Mouse (Mus musculus): ENCODE results near the gene Epb41. TPM values are rescaled to one million over a fixed set of nuclear protein-coding genes. Genes with fewer than 3 reads are reported as not detected.

Epb41 gene
- polyA plus RNA-seq, 1 experiment from 2014 or later: 123 TPM

DNA sequence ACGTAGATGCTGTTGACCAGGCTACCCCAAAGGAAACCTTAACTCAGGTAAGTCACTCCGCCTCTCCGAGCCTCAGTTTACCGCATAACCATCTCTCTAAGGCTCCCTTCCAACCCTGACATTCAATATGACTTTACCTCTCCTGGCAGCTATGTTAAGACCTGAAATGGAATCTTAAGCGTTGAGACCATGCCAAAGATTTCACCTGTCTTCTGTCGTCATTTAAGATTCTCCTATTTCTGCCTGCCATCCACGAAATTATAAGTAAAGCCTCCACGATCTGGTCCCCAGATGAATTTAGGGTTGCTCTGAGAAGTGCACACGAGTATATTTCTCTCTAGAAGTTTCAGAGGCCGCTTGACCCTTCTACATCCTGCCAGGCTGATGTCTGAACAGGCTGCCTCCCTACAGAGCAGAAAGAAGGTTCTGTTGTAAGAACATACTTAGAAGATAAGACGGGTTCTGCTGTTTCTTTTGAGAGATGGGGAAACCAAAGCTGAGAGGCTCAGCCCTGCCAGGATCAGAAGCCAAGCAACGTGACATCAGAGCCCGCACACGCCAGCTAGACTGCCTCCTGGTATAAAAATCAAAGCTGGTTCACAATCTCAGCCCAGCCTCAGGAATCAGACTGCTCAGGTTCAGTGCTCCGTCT lies 25.4 kb downstream of the Epb41 start:
- peak overlapping the region; percentile 84 for H3K4me3 ChIP-seq
- H3K27me3 ChIP-seq (ENCODE audit: poor library complexity, severe bottlenecking): peaks cover 34% of the 10 kb centered on the region
- no peak for DNase-seq (ENCODE audit: extremely low spot score, low spot score)
- peak overlapping the region; percentile 99 for H3K27ac ChIP-seq
- no peaks in the 10 kb centered on the region for H3K36me3 ChIP-seq (replicated peaks)
- 8% methylated on average over 15 of the region's 15 CpGs for WGBS
- peaks cover 37% of the 10 kb centered on the region for H3K4me1 ChIP-seq
- H3K9me3 ChIP-seq: no peaks in the 10 kb centered on the region

DNA sequence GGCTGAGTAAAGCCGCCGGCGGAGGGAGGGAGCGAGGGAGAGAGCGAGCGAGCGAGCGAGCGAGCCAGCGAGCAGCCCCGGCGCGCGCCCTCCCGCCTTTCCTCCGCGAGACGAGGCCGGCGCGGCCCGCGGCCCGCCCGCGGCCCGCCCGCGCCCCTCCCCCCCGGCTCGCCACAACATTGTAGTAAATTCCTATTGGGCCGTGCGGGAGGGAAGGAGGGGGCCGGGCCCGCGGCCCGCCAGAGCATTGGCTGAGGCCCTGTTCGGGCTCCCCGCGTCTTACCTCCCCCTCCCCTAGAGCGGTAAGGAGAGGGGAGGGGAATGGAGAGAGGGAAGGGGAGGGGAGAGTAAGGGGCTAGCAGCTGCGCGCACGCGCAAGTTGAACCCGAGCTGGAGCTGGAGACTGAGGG lies 26.1 kb downstream of the Epb41 start:
- no peaks in the 10 kb centered on the region for H3K9me3 ChIP-seq
- peaks cover 40% of the 10 kb centered on the region for H3K4me1 ChIP-seq
- H3K27me3 ChIP-seq (ENCODE audit: poor library complexity, severe bottlenecking): peaks cover 34% of the 10 kb centered on the region
- H3K36me3 ChIP-seq (replicated peaks): no peaks in the 10 kb centered on the region
- peak overlapping the region; percentile 99 for H3K27ac ChIP-seq
- WGBS: under 1% methylated on average over 34 of the region's 46 CpGs
- peak; percentile 92 for DNase-seq (ENCODE audit: extremely low spot score, low spot score)
- H3K4me3 ChIP-seq: peak overlapping the region; percentile 84

DNA sequence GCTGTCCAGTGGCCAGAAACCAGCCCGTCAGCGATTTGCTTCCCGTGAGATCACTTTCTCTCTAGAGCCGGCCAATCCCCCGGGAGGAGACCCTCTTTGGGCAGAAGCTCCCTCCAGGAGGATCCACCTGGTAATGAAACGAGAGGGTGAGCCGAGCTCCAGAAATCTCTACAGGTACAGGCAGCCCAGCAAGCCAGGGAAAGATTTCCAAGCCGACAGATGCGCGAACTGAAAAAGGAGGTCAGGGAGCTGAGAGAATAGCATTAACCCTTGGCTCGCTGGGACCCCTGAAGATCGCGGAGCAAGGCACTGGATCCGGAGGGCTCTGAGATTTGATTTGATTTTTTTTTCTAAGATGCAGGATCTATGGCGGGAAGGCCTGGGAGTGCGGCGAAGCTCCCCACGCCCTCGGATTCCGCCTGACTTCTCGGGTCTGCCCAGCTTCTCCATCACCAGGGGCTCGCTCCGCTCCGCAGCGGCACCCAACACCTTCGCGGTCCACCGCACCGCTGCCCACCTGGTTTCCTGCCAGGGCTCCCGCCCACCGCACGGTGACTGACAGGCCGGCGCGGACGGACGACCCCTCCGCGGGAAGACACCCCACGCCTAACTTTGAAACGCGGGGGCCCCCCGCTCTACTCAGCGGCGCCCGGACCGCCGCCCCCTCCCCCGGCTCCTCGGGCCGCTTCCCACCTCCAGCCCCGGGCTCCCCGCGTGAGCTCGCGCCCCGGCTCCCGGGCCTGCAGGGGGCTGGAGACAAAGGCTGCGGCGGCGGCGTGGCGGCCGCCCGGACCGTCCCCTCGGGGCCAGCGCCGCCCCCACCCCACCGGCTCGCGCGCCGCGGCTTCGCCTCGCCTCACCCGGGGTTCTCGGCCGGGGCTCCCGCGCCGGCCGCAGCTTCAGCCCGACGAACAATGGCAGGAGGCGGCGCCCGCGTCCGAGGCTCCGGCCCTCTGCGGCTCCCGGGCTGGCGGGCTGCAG lies 26.8 kb downstream of the Epb41 start:
- Histone ChIP-seq H3K9me3 (no peaks in the 10 kb centered on the region), H3K27me3 (ENCODE audit: poor library complexity, severe bottlenecking) (peaks cover 34% of the 10 kb centered on the region), H3K4me1 (peaks cover 40% of the 10 kb centered on the region), H3K36me3 (replicated peaks) (no peaks in the 10 kb centered on the region), H3K27ac (peak overlapping the region; percentile 99), H3K4me3 (peak overlapping the region; percentile 84)
- peak; percentile 66 for DNase-seq (ENCODE audit: extremely low spot score, low spot score)
- under 1% methylated on average over 95 of the region's 95 CpGs for WGBS

DNA sequence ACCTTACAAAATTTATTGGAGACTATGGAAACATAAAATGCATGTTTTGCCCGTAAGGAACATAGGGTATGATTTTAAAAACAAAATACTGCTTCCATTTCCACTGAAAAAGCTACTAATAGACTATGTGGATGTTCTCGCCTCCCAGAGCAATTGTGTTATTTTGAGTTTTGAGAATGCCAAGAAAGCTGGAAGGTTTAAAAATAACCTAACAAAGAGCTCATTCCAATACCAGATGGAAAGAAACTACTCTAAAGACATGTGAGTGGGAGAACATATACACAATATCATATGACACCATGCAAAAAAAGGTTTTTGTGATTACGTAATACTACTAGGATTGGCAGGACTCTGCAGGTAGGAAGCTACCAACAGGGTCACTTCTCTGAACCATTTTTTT lies 31.4 kb downstream of the Epb41 start:
- Histone ChIP-seq H3K36me3 (replicated peaks) (peaks cover 9% of the 10 kb centered on the region; the same call in 1 of the 2 replicates), H3K9me3 (no peaks in the 10 kb centered on the region), H3K4me1 (peaks cover 48% of the 10 kb centered on the region), H3K27me3 (ENCODE audit: poor library complexity, severe bottlenecking) (no peaks in the 10 kb centered on the region), H3K27ac (no peak overlapping the region), H3K4me3 (no peak overlapping the region)
- DNase-seq (ENCODE audit: extremely low spot score, low spot score): no peak
- 93% methylated on average over 3 of the region's 3 CpGs for WGBS

DNA sequence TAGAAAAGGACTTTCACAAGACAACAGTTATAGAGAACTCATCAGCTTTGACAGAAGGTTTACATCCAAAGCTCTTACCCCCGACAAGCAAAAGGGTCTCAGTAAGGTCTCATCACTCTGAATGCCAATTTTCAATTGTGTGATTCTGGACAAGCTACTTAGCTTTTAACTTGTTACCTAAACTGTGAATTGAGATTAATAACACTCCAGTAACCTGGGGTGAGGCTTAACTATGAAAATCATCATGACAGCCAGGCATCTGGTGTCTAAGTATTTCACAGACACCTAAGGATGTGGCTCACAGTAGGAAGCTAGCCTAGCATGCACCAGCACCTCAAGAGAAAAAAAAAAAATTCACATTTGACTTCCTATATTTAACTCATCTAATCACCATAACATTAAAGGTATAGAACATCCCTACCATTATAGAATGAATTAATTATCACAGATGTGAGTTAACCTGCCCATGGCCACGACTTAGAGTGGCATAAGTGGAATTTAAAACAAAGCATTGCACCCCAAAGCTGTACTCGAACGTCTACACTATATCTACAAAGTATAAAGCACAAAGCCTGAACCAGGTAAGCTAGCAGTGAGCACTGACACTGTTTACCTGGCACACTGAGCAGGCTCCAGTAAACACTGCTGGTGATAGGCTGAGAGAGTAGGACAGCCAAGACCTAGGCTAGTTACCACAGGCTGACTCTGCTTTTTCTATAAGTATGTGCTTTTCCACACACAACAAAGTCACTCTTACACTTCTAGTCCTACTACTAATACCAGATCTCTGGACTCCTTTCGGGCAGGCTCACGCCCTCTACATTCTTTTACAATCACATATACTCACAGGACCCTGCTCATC lies 33.4 kb downstream of the Epb41 start:
- no peak for DNase-seq (ENCODE audit: extremely low spot score, low spot score)
- H3K4me3 ChIP-seq: no peak overlapping the region
- H3K9me3 ChIP-seq: no peaks in the 10 kb centered on the region
- no peaks in the 10 kb centered on the region for H3K27me3 ChIP-seq (ENCODE audit: poor library complexity, severe bottlenecking)
- 80% methylated on average over 6 of the region's 6 CpGs for WGBS
- H3K36me3 ChIP-seq (replicated peaks): peaks cover 9% of the 10 kb centered on the region; the same call in 1 of the 2 replicates
- H3K27ac ChIP-seq: no peak overlapping the region
- peaks cover 48% of the 10 kb centered on the region for H3K4me1 ChIP-seq

DNA sequence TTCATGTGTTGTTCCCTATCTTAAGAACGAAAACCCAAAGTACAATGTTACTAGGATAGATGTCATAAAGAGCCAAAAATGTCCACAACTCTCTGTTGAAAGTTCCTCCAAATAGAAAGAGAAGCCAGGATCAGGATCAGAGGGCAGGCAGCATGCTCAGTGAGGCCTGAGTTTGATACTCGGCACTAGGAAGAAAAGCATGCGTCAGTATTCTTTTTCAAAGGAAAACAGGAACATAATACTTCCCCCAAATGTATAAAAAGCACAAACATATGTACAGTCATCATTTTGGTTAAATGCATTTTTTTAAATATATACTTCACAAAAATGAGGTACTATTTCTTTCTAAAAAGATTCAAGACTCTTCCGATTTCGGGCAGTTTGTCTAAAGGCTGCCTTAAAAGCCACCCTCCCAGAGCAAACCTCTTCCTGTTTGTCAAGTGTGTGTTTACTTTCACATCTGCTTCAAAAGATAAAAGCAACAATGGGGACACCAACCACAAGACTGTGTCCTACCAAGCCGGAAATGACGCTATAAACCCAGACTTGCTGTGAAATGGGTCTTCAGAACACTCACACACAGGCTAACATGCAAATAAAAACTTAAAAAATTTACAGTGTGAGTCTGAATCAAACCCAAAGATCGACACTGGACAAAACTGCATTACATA lies 35.0 kb downstream of the Epb41 start:
- 89% methylated on average over 8 of the region's 8 CpGs for WGBS
- Histone ChIP-seq H3K27me3 (ENCODE audit: poor library complexity, severe bottlenecking) (no peaks in the 10 kb centered on the region; the same call in 1 of the 2 replicates), H3K4me1 (peaks cover 58% of the 10 kb centered on the region), H3K36me3 (replicated peaks) (peaks cover 9% of the 10 kb centered on the region; the same call in 1 of the 2 replicates), H3K4me3 (no peak overlapping the region), H3K9me3 (no peaks in the 10 kb centered on the region), H3K27ac (no peak overlapping the region)
- no peak for DNase-seq (ENCODE audit: extremely low spot score, low spot score)

DNA sequence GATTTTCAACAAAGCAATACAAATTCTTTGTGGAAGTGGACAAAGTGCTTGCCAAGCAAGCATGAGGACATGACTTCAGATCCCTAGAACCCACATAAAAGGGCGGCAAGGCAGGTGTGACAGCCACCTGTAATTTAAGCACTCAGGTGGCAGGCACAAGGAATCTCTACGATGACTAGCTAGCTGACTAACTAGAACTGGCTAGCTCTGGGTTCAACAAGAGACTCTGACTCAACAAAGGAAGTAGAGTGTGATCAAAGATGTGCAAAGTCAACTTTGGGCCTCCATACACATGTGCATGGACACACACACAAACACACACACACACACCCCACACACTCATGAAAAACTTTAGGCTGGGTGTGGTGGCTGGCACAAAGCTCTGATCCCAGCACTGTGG lies 35.6 kb downstream of the Epb41 start:
- no peak for DNase-seq (ENCODE audit: extremely low spot score, low spot score)
- Histone ChIP-seq H3K36me3 (replicated peaks) (peaks cover 9% of the 10 kb centered on the region; the same call in 1 of the 2 replicates), H3K4me3 (no peak overlapping the region), H3K27me3 (ENCODE audit: poor library complexity, severe bottlenecking) (no peaks in the 10 kb centered on the region; the same call in 1 of the 2 replicates), H3K27ac (no peak overlapping the region), H3K9me3 (no peaks in the 10 kb centered on the region), H3K4me1 (peaks cover 63% of the 10 kb centered on the region)
- 93% methylated on average over 2 of the region's 2 CpGs for WGBS

DNA sequence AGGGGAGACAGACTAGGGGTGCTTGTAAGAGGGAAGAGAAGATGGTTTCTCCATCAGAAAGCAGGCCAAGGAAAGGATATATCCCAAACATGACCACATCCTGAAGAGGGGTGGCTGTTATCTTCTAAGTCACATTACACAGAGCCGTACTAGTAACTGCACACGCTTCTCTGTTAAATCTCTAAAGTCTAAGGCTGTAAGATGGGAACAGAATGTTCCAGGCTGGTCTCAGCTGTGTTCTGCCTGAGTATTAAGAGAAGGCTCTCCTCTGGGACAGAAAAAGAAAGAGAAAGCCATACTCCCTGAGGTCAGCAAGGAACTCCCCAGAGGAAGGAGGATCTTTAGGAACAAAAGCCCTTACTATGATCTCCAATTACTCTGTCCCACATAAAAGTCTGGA lies 36.3 kb downstream of the Epb41 start:
- Histone ChIP-seq H3K27ac (no peak overlapping the region), H3K4me3 (no peak overlapping the region), H3K4me1 (peaks cover 68% of the 10 kb centered on the region), H3K36me3 (replicated peaks) (peaks cover 9% of the 10 kb centered on the region; the same call in 1 of the 2 replicates), H3K27me3 (ENCODE audit: poor library complexity, severe bottlenecking) (no peaks in the 10 kb centered on the region; the same call in 1 of the 2 replicates), H3K9me3 (no peaks in the 10 kb centered on the region)
- WGBS: 89% methylated on average over 2 of the region's 2 CpGs
- no peak for DNase-seq (ENCODE audit: extremely low spot score, low spot score)

DNA sequence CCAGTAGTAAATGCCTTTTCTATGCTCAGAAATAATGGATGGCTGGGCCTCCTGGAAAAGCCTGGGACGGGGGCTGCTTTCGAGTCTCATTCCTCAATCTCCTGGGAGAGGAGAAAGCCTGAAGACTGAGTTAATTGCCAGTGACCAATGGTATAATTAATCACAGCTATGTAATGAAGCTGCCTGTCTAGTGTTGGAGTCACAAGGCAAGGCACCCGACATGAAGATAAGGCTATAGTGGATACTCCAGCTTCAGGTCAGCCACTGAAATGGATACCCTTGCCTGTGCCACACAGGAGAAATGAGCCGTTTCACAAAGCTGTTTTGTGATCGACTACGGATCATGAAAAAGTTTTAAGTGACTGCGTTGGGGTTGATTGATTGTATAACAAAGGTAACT lies 37.1 kb downstream of the Epb41 start:
- 65% methylated on average over 7 of the region's 7 CpGs for WGBS

DNA sequence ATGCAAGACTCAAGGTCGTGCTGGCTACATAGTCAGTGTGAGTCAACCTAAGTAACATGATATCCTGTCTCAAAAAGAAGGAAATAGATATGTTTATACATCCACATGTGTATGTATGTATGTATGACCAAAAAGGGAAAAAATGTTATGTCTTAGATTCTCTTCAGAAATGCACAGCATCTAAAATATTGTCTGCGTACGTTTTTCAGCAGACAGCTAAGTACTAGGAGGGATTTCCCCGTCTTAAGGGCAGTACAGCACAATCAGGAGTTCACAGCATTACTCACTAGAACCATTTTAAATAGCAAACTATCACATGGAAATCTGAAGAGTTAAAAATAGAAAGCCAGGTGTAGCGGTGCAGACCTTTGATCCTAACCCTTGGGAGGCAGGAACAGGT lies 38.0 kb downstream of the Epb41 start:
- WGBS: 93% methylated on average over 5 of the region's 5 CpGs
- H3K4me1 ChIP-seq: peaks cover 71% of the 10 kb centered on the region
- H3K36me3 ChIP-seq (replicated peaks): peaks cover 9% of the 10 kb centered on the region; the same call in 1 of the 2 replicates

More for the DNA sequence above, 37.1 kb downstream of the Epb41 start:
- peaks cover 72% of the 10 kb centered on the region for H3K4me1 ChIP-seq
- H3K4me3 ChIP-seq: no peak overlapping the region
- H3K27me3 ChIP-seq (ENCODE audit: poor library complexity, severe bottlenecking): no peaks in the 10 kb centered on the region; the same call in 1 of the 2 replicates
- peaks cover 9% of the 10 kb centered on the region; the same call in 1 of the 2 replicates for H3K36me3 ChIP-seq (replicated peaks)
- H3K9me3 ChIP-seq: no peaks in the 10 kb centered on the region
- DNase-seq (ENCODE audit: extremely low spot score, low spot score): no peak
- H3K27ac ChIP-seq: no peak overlapping the region

DNA sequence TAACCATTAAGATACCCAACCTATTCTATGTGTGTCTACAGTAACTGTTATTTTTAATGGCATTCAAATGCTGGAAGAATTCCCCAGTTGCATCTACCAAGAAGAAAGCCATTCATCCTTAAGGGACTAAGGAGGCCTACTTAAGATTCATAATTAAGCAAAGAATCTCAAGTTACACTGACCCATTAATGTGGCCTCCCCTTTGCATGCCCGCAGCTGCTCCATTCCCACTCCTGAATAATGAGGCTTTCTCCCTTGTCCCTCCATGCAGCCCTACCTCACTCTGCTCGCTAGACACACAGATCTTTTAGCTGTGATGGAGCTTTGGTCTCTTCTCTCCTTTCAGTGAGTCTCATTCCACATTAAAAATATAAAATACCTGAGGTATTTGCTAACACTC lies 40.9 kb downstream of the Epb41 start:
- H3K27me3 ChIP-seq (ENCODE audit: poor library complexity, severe bottlenecking): peaks cover 20% of the 10 kb centered on the region; the same call in 1 of the 2 replicates
- 0 out of 2 replicates have a peak, but pooled peaks cover 1% of the 10 kb centered on the region for H3K36me3 ChIP-seq (replicated peaks)
- H3K4me1 ChIP-seq: peaks cover 71% of the 10 kb centered on the region
- peak overlapping the region; percentile 32; the same call in 1 of the 2 replicates for H3K27ac ChIP-seq
- WGBS: 19% methylated on average over 2 of the region's 2 CpGs
- no peak overlapping the region for H3K4me3 ChIP-seq
- DNase-seq (ENCODE audit: extremely low spot score, low spot score): peak; percentile 44
- H3K9me3 ChIP-seq: no peaks in the 10 kb centered on the region

More for the DNA sequence above, 38.0 kb downstream of the Epb41 start:
- Histone ChIP-seq H3K27me3 (ENCODE audit: poor library complexity, severe bottlenecking) (peaks cover 4% of the 10 kb centered on the region; the same call in 1 of the 2 replicates), H3K4me3 (no peak overlapping the region), H3K27ac (no peak overlapping the region), H3K9me3 (no peaks in the 10 kb centered on the region)
- no peak for DNase-seq (ENCODE audit: extremely low spot score, low spot score)
